Mouse (Mus musculus) R1 (cell line): ENCODE data around the gene Lenep.

Experiments used
- DNase-seq: peaks from one replicate; pipeline ENCODE4 v3.0.0-alpha.2; 2018; ENCODE audit warnings: low read depth, low spot score

Lenep gene

GRCm38 (mm10) chr3:89419981-89420380 lies 17.4 kb upstream of the Lenep start:
- DNase-seq = no peak

- DNase-seq = peak; percentile 98
These were observed 17.0 kb upstream of the Lenep start for GRCm38 (mm10) chr3:89419571-89419970.

GRCm38 (mm10) chr3:89418861-89419250 lies 16.3 kb upstream of the Lenep start:
- DNase-seq = peak; percentile 95

GRCm38 (mm10) chr3:89418170-89418860 lies 15.7 kb upstream of the Lenep start, which contains the start of the genes Cks1b and Shc1:
Gene Cks1b (minus strand): TSS chr3:89418383.
Gene Shc1 (plus strand): TSS chr3:89418443.
- DNase-seq = peak; percentile 100

- DNase-seq = no peak
These were observed 15.2 kb upstream of the Lenep start for GRCm38 (mm10) chr3:89417840-89418169.

GRCm38 (mm10) chr3:89417131-89417530 lies 14.5 kb upstream of the Lenep start:
- no peak for DNase-seq

GRCm38 (mm10) chr3:89416158-89416557 lies 13.6 kb upstream of the Lenep start:
- DNase-seq = no peak

GRCm38 (mm10) chr3:89411490-89412393 lies 9.1 kb upstream of the Lenep start, which contains the start of gene Flad1:
Gene Flad1 (minus strand): TSS chr3:89411870.
- peak; percentile 100 for DNase-seq

- no peak for DNase-seq
These were observed 8.3 kb upstream of the Lenep start for GRCm38 (mm10) chr3:89410864-89411263.

GRCm38 (mm10) chr3:89409701-89410100 lies 7.1 kb upstream of the Lenep start:
- DNase-seq = no peak

GRCm38 (mm10) chr3:89408448-89408847 lies 5.9 kb upstream of the Lenep start:
- DNase-seq = no peak

- DNase-seq = no peak
These were observed 4.3 kb upstream of the Lenep start for GRCm38 (mm10) chr3:89406887-89407286.

GRCm38 (mm10) chr3:89401329-89401728 lies 1.3 kb downstream of the Lenep start:
- no peak for DNase-seq

- DNase-seq = no peak
These were observed 6.0 kb downstream of the Lenep start for GRCm38 (mm10) chr3:89396654-89397005.

- DNase-seq = peak; percentile 90
These were observed 6.6 kb downstream of the Lenep start for GRCm38 (mm10) chr3:89395806-89396653.

GRCm38 (mm10) chr3:89395419-89395805 lies 7.2 kb downstream of the Lenep start:
- no peak for DNase-seq

GRCm38 (mm10) chr3:89394894-89395256 lies 7.7 kb downstream of the Lenep start:
- peak; percentile 97 for DNase-seq

GRCm38 (mm10) chr3:89394006-89394893 lies 8.3 kb downstream of the Lenep start, which contains the start of gene Zbtb7b:
Gene Zbtb7b (minus strand): TSS chr3:89394776.
- peak; percentile 85 for DNase-seq

GRCm38 (mm10) chr3:89393605-89394004 lies 9.0 kb downstream of the Lenep start:
- DNase-seq = peak; percentile 99

- DNase-seq = no peak
These were observed 9.7 kb downstream of the Lenep start for GRCm38 (mm10) chr3:89392871-89393311.
